Mouse (Mus musculus) CD4-positive naive resting alpha-beta T cell, adult 57 days (primary cell): ENCODE results near the gene Olfr970. TPM values are rescaled to one million over a fixed set of nuclear protein-coding genes. Genes with fewer than 3 reads are reported as not detected.

Experiments
- total RNA-seq: library from RNA; stranded (reverse); gene quantifications from one replicate; pipeline ENCODE4 v1.2.4, GENCODE M21; 2023

Olfr970 gene
- total RNA-seq = not detected

DNA sequence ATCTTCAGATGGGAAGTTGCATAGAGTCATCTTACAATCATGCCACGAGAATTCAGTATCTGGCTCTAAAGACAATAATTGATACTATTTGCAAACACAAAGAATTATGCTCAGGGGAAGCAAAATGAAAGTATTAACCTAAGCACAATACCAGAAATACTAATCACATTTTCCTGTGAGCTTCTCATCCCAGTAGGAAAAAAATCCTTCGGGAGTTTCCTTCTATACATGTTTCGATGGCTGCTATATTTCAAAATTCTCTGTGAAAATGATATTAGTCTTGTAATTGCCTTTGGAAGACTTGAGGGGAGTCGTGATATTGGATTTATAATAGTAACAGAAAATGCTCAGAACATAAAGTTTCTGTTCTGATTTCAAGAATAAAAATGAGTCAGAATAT is at the start of gene Olfr970:
Gene Olfr970 (plus strand): TSS at position 301 of the 400 bp plus-strand sequence.

DNA sequence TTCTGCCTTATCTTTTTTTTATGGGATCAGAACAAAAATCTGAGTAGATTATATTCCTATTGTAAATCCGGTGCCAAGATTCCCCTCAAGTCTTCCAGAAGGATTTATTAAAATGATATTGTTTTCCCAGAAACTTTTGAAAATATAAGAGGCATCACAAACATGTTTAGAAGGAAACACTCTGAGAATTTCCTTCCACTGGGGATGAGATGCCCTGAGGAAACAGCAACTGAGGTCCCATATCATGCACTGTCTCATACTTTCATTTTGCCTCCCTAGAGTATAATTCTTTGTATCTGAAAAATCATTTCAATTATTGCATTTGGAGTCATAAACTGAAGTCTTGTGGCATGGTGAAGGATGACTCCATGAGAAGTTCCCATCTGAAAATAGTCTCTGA is 25.5 kb upstream of the Olfr970 start, which contains the start of gene Olfr968:
Gene Olfr968 (minus strand): TSS at position 101 of the 400 bp plus-strand sequence.

DNA sequence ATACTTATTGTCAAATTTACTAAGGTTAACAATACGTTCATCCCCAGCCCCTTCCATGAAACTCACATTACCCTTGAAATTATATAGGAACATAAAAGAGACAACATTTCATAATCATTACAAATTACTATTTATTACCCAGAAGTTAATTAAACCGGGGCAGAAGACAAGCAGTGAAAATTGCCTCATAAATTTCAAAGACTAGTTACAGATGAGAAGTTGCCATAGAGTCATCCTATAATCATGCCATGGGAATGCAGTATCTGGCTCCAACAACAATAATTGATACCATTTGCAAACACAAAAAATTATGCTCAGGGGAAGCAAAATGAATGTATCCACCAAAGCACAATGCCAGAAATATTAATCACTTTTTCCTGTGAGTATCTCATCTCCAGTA is 18.1 kb upstream of the Olfr970 start, which contains the start of gene Olfr969:
Gene Olfr969 (plus strand): TSS at position 388 of the 400 bp plus-strand sequence.

DNA sequence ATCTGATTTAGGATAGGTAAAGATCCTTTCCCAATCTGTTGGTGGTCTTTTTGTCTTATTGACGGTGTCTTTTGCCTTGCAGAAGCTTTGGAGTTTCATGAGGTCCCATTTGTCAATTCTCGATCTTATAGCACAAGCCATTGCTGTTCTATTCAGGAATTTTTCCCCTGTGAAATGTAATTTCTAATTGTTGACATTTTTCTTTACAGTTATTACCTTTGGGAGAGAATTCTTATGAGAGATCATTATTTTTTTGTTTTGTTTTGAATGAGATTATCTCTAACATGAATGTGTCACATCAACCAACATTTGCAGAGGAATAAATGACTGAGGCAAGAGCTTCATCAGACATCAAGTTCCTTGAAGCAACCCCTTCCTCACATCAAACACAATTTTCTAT is 27.9 kb downstream of the Olfr970 start, which contains the start of gene Olfr971:
Gene Olfr971 (plus strand): TSS at position 301 of the 400 bp plus-strand sequence.

DNA sequence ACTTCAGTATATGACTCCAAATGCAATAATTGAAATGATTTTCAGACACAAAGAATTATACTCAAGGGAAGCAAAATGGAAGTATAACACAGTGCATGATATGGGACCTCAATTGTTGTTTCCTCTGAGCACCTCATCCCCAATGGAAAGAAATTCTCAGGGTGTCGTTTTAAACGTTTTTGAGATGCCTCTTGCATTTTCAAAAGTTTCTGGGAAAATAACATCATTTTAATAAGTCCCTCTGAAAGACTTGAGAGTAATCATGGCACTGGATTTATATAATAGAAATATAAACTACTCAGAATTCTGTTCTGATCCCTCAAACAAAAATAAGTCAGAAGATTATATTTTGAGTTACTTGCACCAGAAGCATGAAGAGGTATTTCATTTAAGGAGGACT is 57.5 kb downstream of the Olfr970 start, which contains the start of gene Olfr972:
Gene Olfr972 (plus strand): TSS at position 301 of the 400 bp plus-strand sequence.

Other genes with a start within 250 kb of the Olfr970 start
- gene Olfr959, start 233.3 kb upstream of the Olfr970 start, total RNA-seq = not detected
- gene AW551984, start 204.5 kb upstream of the Olfr970 start, total RNA-seq = 0.21 TPM
- gene Olfr148, start 198.2 kb upstream of the Olfr970 start, total RNA-seq = not detected
- gene Olfr960, start 187.5 kb upstream of the Olfr970 start, total RNA-seq = not detected
- not detected for gene Olfr961, start 163.8 kb upstream of the Olfr970 start, total RNA-seq
- gene Olfr963, start 141.7 kb upstream of the Olfr970 start, total RNA-seq = not detected
- gene Olfr149, start 101.7 kb upstream of the Olfr970 start, total RNA-seq = not detected
- not detected for gene Olfr965, start 97.5 kb upstream of the Olfr970 start, total RNA-seq
- gene Olfr150, start 77.9 kb upstream of the Olfr970 start, total RNA-seq = not detected
- gene Olfr967, start 62.6 kb upstream of the Olfr970 start, total RNA-seq = not detected
- gene Olfr968, start 25.6 kb upstream of the Olfr970 start, total RNA-seq = not detected
- gene Olfr969, start 17.9 kb upstream of the Olfr970 start, total RNA-seq = not detected
- gene Olfr971, start 28.0 kb downstream of the Olfr970 start, total RNA-seq = not detected
- not detected for gene Olfr972, start 57.6 kb downstream of the Olfr970 start, total RNA-seq
- not detected for gene Olfr229, start 98.5 kb downstream of the Olfr970 start, total RNA-seq
- gene Olfr974, start 128.6 kb downstream of the Olfr970 start, total RNA-seq = not detected
- not detected for gene Olfr975, start 143.2 kb downstream of the Olfr970 start, total RNA-seq
- not detected for gene Olfr976, start 152.3 kb downstream of the Olfr970 start, total RNA-seq
- not detected for gene Olfr978, start 183.3 kb downstream of the Olfr970 start, total RNA-seq
- not detected for gene Olfr979, start 194.6 kb downstream of the Olfr970 start, total RNA-seq
- gene Olfr980, start 200.7 kb downstream of the Olfr970 start, total RNA-seq = not detected
- gene Olfr981, start 212.6 kb downstream of the Olfr970 start, total RNA-seq = not detected